Comparison of ENCODE assay signal across 11 mouse cellular contexts in genomic region chr13:91702337-91702736, GRCm38 (mm10). TPM values are rescaled to one million over a fixed set of nuclear protein-coding genes. Genes with fewer than 3 reads are reported as not detected.
A peak's percentile ranks its signal among the peaks of the same experiment; 100 is the strongest.
DNase-seq lines count a peak whose midpoint lies in the region; ATAC-seq and TF ChIP-seq lines count a peak whose summit lies in the region.
"Had no signal": no experiment of that assay in that cellular context is flagged by ENCODE, and none has a peak within 500 bp of the region (broad histone marks: within the 10 kb centered on the region; RNA-seq: fewer than 3 reads in every experiment).

No protein-coding gene starts in this region.

- no peak overlapping the region for H3K9ac ChIP-seq in forebrain, postnatal 0 days
- H3K9ac ChIP-seq in forebrain, embryonic 16.5 days (replicated peaks; ENCODE audit: low read depth, low read length) = no peak overlapping the region
- no peak overlapping the region for H3K9ac ChIP-seq in lung, embryonic 16.5 days (ENCODE audit: low read length)
- H3K9ac ChIP-seq in midbrain, postnatal 0 days (replicated peaks; ENCODE audit: low read length, poor library complexity, severe bottlenecking) = no peak overlapping the region
- H3K9ac ChIP-seq: forebrain, embryonic 12.5 days had no signal

- H3K4me2 ChIP-seq in forebrain, postnatal 0 days (ENCODE audit: low read depth) = no peak overlapping the region
- H3K4me2 ChIP-seq in forebrain, embryonic 16.5 days (ENCODE audit: low read length) = no peak overlapping the region
- H3K4me2 ChIP-seq in lung, embryonic 16.5 days (ENCODE audit: low read depth, low read length) = no peak overlapping the region
- no peak overlapping the region for H3K4me2 ChIP-seq in midbrain, postnatal 0 days (ENCODE audit: low read depth, low read length, poor library complexity, severe bottlenecking)
- H3K4me2 ChIP-seq: forebrain, embryonic 12.5 days had no signal

- H3K27ac ChIP-seq in forebrain, postnatal 0 days (ENCODE audit: low read depth, low read length) = no peak overlapping the region
- no peak overlapping the region for H3K27ac ChIP-seq in forebrain, embryonic 16.5 days (ENCODE audit: low read length)
- no peak overlapping the region for H3K27ac ChIP-seq in lung, embryonic 16.5 days (ENCODE audit: low read length)
- no peak overlapping the region for H3K27ac ChIP-seq in midbrain, postnatal 0 days (ENCODE audit: low read depth, low read length)
- H3K27ac ChIP-seq: forebrain, embryonic 12.5 days; midbrain, embryonic 10.5 days had no signal

- no peaks in the 10 kb centered on the region for H3K9me3 ChIP-seq in forebrain, postnatal 0 days (ENCODE audit: low read length)
- no peaks in the 10 kb centered on the region for H3K9me3 ChIP-seq in forebrain, embryonic 16.5 days (ENCODE audit: control insufficient read depth, low read length)
- H3K9me3 ChIP-seq in lung, embryonic 16.5 days (ENCODE audit: control insufficient read depth, low read length) = no peaks in the 10 kb centered on the region
- H3K9me3 ChIP-seq in midbrain, postnatal 0 days (ENCODE audit: low read length) = no peaks in the 10 kb centered on the region
- H3K9me3 ChIP-seq: forebrain, embryonic 12.5 days; midbrain, embryonic 10.5 days had no signal

- peak; percentile 40 for ATAC-seq in forebrain, postnatal 0 days
- ATAC-seq in forebrain, embryonic 16.5 days = no peak; the same call in 1 of the 2 replicates
- 0 out of 2 replicates have a peak, but pooled peaks have one; percentile 47 for ATAC-seq in lung, embryonic 16.5 days (ENCODE audit: low read depth)
- ATAC-seq in hematopoietic stem cell, adult 5-6 weeks (replicated peaks in 1 of 2; ENCODE audit: insufficient read depth in 1 of 2, low FRiP score in 2 of 2, low TSS enrichment in 1 of 2, low read depth in 1 of 2, poor library complexity in 2 of 2, severe bottlenecking in 2 of 2) = peak; percentile 94
- no peak for ATAC-seq in midbrain, postnatal 0 days (ENCODE audit: low FRiP score)

- TF ChIP-seq CTCF in forebrain, postnatal 0 days (IDR thresholded peaks at IDR 0.05; ENCODE audit: low read depth) = no peak
- no peak for TF ChIP-seq CTCF in midbrain, postnatal 0 days (IDR thresholded peaks at IDR 0.05)

- 87% methylated on average over 6 of the region's 6 CpGs for WGBS in forebrain, postnatal 0 days
- 91% methylated on average over 6 of the region's 6 CpGs for WGBS in forebrain, embryonic 16.5 days
- 50% methylated on average over 6 of the region's 6 CpGs for WGBS in lung, embryonic 16.5 days
- 90% methylated on average over 6 of the region's 6 CpGs for WGBS in midbrain, postnatal 0 days

- H3K4me1 ChIP-seq in forebrain, postnatal 0 days (ENCODE audit: insufficient read depth) = no peaks in the 10 kb centered on the region
- no peaks in the 10 kb centered on the region for H3K4me1 ChIP-seq in forebrain, embryonic 16.5 days (replicated peaks; ENCODE audit: control insufficient read depth, insufficient read depth, low read length)
- no peaks in the 10 kb centered on the region for H3K4me1 ChIP-seq in lung, embryonic 16.5 days (replicated peaks; ENCODE audit: control insufficient read depth, insufficient read depth, low read length)
- no peaks in the 10 kb centered on the region for H3K4me1 ChIP-seq in midbrain, postnatal 0 days (ENCODE audit: insufficient read depth, low read length)
- H3K4me1 ChIP-seq: forebrain, embryonic 12.5 days; midbrain, embryonic 10.5 days had no signal

- no peaks in the 10 kb centered on the region for H3K27me3 ChIP-seq in forebrain, postnatal 0 days (ENCODE audit: insufficient read depth, low read length)
- no peaks in the 10 kb centered on the region for H3K27me3 ChIP-seq in forebrain, embryonic 16.5 days (replicated peaks; ENCODE audit: control insufficient read depth, insufficient read depth, low read length)
- H3K27me3 ChIP-seq in lung, embryonic 16.5 days (ENCODE audit: control insufficient read depth, insufficient read depth, low read depth, low read length) = no peaks in the 10 kb centered on the region
- H3K27me3 ChIP-seq in midbrain, postnatal 0 days (ENCODE audit: insufficient read depth, low read length) = no peaks in the 10 kb centered on the region
- H3K27me3 ChIP-seq: forebrain, embryonic 12.5 days had no signal

- no peak for DNase-seq in forebrain, postnatal 0 days
- DNase-seq in lung, adult 18-20 months = no peak
- DNase-seq in natural killer cell, adult 2 months (ENCODE audit: low spot score in 2 of 2) = peak; percentile 55 to 71
- no peak for DNase-seq in layer of hippocampus, adult 8-10 months (ENCODE audit: low spot score in 2 of 2)
- no peak for DNase-seq in midbrain, postnatal 0 days (ENCODE audit: low spot score)
- DNase-seq: kidney, adult 2 months had no signal

- no peak overlapping the region for H3K4me3 ChIP-seq in forebrain, postnatal 0 days (ENCODE audit: low read depth, low read length)
- H3K4me3 ChIP-seq in forebrain, embryonic 16.5 days (replicated peaks; ENCODE audit: low read length) = no peak overlapping the region
- no peak overlapping the region for H3K4me3 ChIP-seq in lung, embryonic 16.5 days (ENCODE audit: low read length)
- H3K4me3 ChIP-seq in midbrain, postnatal 0 days (ENCODE audit: low read depth, low read length) = no peak overlapping the region
- H3K4me3 ChIP-seq: forebrain, embryonic 12.5 days; midbrain, embryonic 10.5 days had no signal

- peaks cover 12% of the 10 kb centered on the region; the same call in 1 of the 2 replicates for H3K36me3 ChIP-seq in forebrain, postnatal 0 days (ENCODE audit: insufficient read depth)
- H3K36me3 ChIP-seq in forebrain, embryonic 16.5 days (ENCODE audit: control insufficient read depth, insufficient read depth) = peaks cover 5% of the 10 kb centered on the region; the same call in 1 of the 2 replicates
- no peaks in the 10 kb centered on the region for H3K36me3 ChIP-seq in lung, embryonic 16.5 days (ENCODE audit: control insufficient read depth, insufficient read depth, low read length)
- H3K36me3 ChIP-seq in midbrain, postnatal 0 days (ENCODE audit: insufficient read depth, low read length) = no peaks in the 10 kb centered on the region; the same call in 1 of the 2 replicates

RNA-seq across cellular contexts. Expression of gene Acot12, which starts 39.0 kb away (rescaled TPM):
- total RNA-seq in forebrain, postnatal 0 days (2014; rRNA removed) = 0.14 and 0.15 TPM in 2 replicates
- 0.10 and 0.34 TPM in 2 replicates for polyA plus RNA-seq in forebrain, postnatal 0 days (2015; fragmentation: Nextera tagmentation; extraction: Ambion mirVana)
- polyA plus RNA-seq in forebrain, embryonic 16.5 days (2015; fragmentation: Nextera tagmentation; extraction: Ambion mirVana) = not detected in 2 replicates
- polyA plus RNA-seq in lung, embryonic 16.5 days (2015; fragmentation: Nextera tagmentation; extraction: Ambion mirVana) = not detected in 2 replicates
- not detected in 2 replicates for total RNA-seq in hematopoietic stem cell, adult 5-6 weeks (2017)
- total RNA-seq in layer of hippocampus, adult 8-10 months (2022) = 1 to 10 TPM in 1 of 4 experiments, under 1 TPM in 2, not detected in 1; 0.49 to 1.0 (median 0.52) TPM
- 0.44 and 0.47 TPM in 2 replicates for total RNA-seq in midbrain, postnatal 0 days (2014; rRNA removed)
- polyA plus RNA-seq in midbrain, postnatal 0 days (2015; fragmentation: Nextera tagmentation; extraction: Ambion mirVana) = 0.21 and 0.35 TPM in 2 replicates
- polyA plus RNA-seq: forebrain, embryonic 12.5 days; midbrain, embryonic 10.5 days had no signal

Comparison
In these comparisons a context has a peak if more than half of its experiments do, and no peak if none do; other contexts are left out.
1. ATAC-seq: peak in forebrain, postnatal 0 days (single experiment), lung, embryonic 16.5 days (single experiment) and hematopoietic stem cell, adult 5-6 weeks (2 of 2); none in forebrain, embryonic 16.5 days (single experiment) and midbrain, postnatal 0 days (single experiment).
2. DNase-seq: peak in natural killer cell, adult 2 months (2 of 2); none in forebrain, postnatal 0 days (single experiment), lung, adult 18-20 months (0 of 2), layer of hippocampus, adult 8-10 months (0 of 2) and midbrain, postnatal 0 days (single experiment).